Mouse (Mus musculus): ENCODE results near the gene Gadd45gip1.

The Gadd45gip1 gene

DNA sequence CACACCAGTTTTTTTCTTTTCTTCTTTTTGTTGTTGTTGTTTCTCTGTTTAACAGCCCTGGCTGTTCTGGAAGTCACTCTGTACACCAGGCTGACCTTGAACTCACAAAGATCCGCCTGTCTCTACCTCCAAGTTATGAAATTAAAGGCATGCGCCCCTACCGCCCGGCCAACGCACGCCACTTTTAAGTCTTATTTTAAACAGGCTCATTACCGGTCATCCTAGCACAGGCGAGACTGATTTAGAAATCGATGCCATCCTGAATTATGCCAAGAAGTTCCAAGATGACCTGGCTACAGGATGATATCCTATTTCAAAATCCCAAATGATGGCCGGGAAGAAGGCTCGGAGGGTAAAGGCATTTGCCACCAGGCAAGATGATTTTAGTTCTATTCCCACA, at the start of gene Gadd45gip1:
TSS of gene Gadd45gip1 (plus strand) at position 33 of the 400 bp plus-strand sequence.
- DNase-seq (ENCODE audit: low spot score in 2 of 2): peak; percentile 49 to 58

DNA sequence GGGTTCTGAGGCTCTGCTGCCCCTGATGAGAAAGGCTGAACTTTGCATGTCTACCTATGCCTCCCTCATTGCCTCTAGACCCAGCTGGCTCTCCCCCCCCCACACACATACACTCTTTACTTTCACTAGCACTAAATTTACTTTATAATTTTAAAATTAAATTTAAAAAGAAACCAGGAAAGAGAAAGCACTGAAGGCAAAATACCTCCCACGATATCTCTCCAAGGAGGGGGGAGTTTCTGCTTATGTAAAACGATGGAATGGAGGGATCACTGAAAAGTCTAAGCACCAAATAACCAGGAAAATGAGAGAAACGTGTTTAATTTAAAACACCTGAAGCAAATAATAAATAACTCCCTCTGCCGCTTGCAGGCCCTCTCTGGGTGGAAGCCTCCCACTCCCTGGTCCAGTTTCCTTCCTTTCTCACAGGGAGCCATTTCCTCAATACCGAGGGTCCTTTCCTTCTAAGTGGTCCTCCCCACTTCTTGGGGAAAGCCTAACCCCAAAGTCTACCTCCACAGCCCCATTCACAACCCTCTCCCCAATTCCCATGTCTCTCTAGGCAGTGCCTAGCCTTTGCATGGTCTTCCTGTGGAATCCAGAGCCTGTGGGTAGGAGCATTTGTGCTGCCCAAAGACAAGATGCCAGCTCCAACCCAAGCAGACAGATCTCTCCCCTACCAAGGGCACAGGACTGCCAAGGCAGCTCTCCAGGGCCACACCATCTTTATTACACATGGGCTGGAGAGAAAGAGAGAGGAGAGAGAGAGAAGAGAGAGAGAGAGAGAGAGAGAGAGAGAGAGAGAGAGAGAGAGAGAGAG, 49.4 kb upstream of the Gadd45gip1 start:
- DNase-seq (ENCODE audit: low spot score in 2 of 2): no peak

DNA sequence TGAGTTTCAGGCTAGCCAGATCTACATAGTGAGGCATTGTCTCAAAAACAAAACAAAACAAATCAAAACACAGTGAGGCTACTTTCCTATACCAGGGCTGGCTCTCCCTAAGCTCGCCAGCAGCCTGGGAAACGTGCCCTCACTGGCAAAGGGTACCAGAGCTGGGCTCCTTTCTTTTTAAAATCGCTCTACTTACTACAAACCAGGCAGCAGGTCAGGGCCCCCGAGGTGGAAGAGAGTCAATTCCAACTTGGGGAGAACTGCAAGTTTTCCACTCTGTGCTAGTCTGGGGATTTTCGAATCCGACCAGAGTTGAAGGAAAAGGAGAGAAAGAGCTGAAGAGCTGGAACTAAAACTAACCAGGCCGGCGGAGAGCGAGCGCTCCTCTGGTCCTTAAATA, 48.6 kb upstream of the Gadd45gip1 start:
- no peak for DNase-seq (ENCODE audit: low spot score in 2 of 2)

DNA sequence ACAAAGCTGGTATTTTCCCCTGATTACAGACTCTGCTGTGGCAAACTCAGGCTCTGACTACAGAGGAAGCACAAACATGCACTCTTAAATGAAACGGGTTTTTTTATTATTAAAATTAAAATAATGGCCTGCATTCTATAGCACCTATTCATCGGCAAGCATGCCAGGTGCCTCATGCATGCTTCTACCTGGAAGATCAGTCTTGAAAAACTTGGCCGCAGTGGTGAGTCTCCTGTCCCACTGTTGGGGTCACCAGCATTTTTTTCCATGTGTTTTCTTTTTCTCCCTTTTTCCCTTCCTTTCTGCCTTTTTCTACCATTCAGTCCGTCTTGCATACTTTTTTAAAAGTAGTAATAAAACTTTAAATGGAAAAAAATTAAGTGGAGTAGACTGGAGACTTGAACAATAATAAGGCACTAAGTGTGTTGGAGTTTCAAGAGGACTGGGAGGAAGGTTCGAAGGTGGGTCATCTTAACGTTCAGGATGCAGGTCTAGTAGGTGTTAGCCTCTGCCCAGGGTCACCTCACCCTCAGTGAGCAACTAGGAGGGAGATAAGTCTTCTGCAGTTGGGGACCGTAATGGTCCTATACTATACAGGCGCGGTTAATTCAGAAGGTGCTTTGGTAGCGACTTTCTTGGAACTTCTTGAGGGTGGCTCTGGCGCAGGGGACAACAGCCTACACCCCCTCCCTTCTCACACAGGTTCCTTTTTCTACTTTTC, 48.0 kb upstream of the Gadd45gip1 start:
- DNase-seq (ENCODE audit: low spot score in 2 of 2): no peak

DNA sequence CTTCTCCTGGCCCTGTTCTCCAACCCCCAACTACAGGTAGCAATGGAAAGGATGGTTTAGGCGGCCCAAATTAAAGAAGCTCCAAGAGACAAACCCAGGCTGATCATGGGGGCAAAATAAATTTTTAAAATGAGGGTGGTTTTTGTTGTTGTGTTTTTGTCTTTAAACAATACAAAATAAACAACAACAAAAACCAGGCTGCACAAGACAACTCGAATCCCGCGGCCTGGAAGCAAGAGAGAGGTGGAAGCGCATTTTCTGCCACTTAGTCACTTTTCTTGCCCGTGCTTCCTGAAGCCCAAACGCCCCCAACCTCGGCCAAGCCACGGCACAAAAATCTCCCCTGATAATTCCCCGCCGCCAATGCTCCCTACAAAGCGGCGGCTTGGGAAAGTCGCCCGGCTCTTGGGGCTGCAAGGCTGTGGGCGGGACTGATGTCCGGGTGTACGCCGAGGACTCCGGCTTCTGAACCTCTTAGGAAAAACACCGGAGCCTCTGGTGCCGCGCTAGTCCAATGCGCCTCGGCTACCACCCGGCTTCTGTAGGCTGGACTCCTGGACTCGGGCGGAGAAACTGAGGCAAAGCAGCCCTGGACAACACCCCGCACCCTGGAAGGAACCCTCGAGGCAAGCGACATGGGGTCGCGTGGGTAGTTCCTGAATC, 47.3 kb upstream of the Gadd45gip1 start:
- peak in 1 of 2 experiments; percentile 66 for DNase-seq (ENCODE audit: low spot score in 2 of 2)

DNA sequence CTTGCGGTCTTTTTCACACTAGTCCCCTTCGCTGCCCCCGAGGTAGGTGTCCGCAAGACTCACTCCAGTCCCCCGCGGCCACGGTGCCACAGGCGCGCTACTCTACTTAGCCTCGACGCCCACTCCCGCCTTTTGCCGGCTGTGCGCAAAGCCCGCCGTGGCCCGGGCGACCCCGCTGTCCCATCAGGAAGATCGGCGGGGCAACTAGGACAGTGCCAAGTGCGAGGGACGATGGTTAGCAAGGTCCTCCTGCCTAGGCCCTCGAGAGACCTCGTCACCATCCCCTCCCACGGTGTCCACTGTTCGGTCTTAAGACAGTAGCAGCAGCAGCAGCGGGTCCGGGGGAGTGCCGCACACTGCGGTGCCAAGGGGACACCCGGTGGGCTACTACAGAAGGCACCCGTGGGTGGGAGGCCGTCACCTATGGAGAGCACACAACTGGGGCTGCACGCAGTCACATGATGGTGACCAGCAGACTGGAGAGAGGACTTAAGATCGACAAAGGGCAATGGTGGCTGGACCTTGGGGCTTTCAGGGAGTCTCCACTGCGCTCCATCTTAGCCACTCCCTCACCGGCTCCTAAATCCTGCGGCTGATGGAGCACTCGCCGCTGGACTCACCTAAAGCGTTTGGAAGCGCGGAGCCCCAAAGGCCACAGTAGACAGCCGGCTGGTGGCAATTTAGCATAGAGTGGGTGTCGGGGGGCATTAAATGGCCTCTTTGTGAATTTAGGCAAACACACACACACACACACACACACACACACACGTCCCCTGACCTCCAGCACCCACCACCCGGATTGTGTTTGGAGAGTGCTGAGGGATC, 46.4 kb upstream of the Gadd45gip1 start:
- no peak for DNase-seq (ENCODE audit: low spot score in 2 of 2)

DNA sequence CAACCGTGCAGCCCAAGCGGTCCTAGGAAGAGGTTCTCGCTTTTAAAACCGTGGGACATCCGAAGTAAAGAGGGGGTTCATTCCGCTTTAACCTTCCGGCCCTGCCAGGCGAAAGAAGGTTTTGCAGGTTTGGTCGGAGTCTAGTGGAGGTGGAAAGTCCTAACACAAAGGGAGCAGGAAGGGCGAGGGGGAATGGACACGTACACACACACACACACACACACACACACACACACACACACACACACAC, 45.9 kb upstream of the Gadd45gip1 start:
- no peak for DNase-seq (ENCODE audit: low spot score in 2 of 2)

DNA sequence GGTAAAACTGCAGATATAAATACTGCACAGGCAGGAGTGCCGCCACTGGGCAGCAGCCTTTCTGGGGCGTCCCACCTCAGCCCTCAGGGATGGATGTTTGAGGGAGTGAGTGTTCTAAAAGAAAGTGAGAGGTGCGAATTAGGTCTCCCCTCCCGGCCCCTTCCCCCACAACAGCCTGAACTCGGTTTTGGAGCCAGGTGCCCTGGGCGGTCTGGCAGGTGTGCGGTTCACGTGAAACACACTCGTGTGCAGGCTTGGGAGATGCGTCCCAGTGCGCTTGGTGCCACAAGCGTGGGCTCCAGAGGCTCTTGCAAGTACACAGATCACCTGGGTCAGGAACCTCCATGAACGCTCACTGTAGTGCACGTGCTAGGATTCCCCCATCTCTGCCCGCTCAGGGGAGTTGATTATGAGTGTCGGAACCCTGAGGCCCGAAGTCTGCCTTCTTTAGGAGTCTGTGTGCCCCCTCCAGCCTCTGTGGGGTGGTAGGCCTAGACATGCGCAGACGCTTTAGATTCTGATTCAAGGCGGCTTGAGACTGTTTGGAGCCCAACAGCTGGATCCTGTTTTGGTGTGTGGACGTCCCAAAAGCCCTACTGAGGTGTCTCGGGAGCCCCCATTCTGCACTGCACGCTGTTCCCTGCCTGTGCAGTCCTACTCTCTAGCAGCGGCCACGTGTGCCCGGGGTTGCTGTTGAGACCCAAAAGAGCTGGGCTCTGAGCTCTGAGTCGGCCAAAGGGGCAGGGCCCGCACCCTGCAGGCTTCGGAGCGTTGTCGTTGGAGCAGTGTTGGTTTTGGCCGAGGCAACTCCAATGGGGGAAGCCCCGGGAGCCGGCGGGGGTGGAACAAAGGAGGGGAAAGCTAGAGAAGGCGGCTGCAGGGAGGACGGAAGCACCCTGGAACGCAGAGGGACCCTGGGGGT, 45.3 kb upstream of the Gadd45gip1 start:
- peak; percentile 83 to 85 for DNase-seq (ENCODE audit: low spot score in 2 of 2)

DNA sequence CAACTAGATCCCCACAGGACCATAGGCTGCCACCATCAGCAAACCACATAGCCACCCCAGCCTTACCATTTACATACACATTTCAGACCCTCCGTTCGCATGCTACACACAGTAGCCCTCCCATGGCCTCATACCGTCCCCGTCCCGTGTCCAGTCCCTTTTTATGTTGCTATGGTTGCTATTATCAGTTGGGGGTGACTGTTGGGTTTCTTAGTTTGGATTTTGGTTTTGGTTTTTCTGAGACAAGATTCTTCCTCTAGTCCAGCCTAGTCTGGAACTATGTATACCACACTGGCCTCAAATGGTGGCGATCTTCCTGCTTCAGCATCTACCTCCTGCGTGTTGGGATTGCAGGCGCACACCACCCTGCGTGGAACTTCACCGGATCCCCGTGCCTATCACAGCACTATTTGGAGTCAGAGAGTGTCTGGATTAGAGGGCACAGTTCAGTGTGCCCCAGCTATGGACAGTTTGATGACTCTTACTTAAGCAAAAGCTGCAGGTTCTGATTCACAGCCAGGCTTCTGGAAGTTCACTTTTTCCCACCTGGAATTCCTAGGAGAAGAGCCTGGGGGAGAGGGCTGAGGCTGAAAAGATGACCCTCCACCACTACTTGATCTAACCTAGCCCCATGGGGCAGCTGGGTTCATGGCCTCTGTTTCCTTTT, 44.4 kb upstream of the Gadd45gip1 start:
- DNase-seq (ENCODE audit: low spot score in 2 of 2): no peak

DNA sequence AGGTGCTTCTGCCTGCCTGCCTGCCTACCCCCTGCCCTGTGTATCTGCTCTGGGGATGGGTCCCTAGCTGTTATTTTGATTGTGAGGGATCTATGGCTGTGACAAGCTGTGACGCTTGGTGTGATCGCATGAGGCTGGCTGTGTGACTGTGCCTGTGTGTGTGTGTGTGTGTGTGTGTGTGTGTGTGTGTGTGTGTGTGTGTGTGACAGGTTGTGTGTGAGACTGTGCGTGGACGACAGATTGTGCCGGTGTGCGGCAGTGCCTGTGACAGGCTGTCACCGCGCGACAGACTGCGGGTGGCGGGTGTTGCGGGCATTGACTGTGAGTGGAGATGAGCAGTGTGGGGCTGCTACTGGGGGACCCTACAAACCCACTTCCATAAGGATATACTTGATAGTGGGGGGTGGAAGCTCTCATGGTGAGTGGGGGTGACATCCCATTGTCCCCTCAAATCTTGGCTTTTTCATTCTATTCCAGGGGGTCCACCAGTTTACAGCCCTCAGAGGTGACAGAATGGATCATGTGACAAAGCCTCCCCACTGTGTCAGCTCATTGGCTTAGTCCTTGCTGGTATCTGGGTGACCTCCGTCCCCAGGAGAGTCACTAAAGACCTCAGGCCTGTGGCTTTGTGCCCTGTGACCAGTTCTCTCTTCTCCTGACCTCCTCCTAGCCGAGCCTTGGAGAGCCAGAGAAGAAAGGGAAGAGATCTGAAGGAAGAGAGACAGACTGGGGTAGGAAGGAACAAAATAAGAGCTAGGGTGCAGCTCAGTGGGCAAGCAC, 43.6 kb upstream of the Gadd45gip1 start:
- DNase-seq (ENCODE audit: low spot score in 2 of 2): no peak

DNA sequence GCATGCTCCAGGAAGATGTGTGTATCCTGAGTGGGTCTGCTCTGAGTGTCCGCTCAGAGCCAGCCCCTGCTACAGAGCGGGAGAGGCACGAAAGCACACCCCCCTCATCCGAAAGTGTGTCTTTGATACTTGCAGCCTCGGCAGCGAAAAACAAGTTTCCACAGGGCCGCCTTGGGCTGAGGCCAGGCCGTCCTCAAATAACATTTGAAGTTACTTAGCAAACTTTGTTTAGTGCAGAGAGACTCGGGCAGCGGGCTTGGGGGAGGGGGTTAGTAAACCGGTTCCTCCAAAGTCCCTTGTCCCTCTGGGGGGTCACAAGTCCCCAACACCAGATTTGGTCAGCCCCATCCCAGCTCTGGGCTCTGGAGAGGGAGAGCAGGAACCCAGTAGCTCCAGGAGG, 42.4 kb upstream of the Gadd45gip1 start:
- peak; percentile 74 to 85 for DNase-seq (ENCODE audit: low spot score in 2 of 2)

DNA sequence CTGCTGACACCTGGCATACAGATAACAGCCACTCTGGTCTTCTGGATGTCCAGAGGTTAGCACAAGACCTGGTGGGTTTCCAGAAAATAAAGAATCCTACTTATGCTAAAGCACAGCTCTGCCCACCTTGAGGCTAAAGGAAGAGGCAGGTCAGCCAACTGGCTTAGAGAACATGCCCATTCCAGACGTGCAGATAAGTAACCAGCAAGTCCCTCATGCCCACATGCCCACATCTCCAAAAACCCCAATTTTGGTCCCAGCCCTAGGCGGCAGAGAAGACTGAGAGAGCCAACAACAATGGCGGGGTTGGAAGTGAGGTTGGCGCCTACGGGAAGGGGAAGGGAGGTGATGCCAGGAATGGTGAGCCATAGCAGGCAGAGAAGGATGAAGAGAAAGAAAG, 42.0 kb upstream of the Gadd45gip1 start:
- DNase-seq (ENCODE audit: low spot score in 2 of 2): no peak

DNA sequence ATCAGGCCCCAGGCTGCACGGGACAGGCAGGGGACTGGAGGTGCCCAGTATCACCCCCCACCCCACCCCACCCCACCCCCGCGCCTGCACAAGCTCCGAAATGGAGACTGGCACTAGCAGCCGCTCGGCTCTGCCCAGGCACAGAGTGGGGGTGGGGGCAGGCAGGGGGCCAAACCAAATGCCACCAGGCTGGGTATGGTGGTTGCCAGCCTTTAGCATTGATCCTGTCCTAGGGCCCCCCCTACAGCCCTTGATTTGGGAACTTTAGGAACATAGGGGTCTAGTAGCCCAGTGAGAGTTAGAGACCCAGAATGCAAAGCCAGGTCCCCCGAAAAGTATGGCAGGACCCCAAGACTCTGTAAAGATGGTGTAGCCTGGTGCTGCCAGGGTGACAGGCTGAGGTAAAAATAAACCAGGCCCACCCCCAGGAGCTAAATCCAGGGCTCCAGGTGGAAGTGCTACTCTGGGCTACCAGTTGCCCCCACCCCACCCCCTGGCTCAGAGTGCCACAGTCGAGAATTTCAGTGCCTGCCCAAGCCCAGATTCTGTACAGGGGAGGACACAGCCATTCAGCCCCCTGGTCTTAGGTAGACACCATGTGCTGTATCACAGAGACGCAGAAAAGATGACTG, 41.4 kb upstream of the Gadd45gip1 start:
- peak in 1 of 2 experiments; percentile 67 for DNase-seq (ENCODE audit: low spot score in 2 of 2)

DNA sequence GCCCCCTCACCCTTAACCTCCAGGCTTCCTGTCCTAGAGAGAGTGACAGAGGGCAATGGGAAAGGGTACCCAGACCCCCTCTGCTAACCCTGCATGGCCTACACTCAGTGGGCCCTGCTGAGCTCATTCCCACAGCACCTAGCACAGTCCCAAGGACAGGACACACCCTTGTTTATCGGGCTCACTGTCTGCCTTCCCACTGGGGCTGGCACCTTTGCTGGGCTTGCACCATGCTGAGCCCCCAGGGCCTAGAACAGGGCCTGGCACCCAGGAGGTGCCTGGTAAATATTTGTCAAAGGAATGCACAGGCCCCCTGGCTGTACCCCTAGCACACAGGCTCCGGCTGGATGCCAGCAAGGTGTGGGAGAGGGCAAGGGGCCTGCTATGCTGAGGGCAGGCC, 40.8 kb upstream of the Gadd45gip1 start:
- no peak for DNase-seq (ENCODE audit: low spot score in 2 of 2)

DNA sequence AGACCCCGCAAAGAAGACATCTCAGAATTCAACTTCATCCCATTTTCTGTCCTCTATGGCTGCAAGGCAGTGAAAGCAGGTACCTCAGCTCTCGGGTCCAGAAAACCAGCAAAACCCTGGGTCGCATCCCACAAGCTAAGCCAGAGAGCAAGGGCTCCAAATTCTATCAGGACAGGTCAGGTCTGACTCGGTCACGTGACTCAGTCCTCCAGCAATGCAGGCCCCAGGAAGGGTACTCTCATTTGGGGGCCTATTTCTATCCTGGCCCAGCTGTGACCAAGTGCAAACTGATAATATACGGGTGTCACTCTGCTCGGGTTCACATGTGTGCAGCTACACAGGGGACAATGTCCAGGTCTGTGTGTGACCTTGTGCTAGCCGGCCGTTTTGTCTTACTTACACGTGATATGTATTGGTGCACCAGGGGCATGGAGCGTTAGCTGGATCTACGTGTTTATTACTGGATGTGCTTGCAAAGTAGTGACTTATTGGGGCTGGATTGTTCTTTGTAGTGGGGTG, 38.8 kb upstream of the Gadd45gip1 start:
- no peak for DNase-seq (ENCODE audit: low spot score in 2 of 2)

DNA sequence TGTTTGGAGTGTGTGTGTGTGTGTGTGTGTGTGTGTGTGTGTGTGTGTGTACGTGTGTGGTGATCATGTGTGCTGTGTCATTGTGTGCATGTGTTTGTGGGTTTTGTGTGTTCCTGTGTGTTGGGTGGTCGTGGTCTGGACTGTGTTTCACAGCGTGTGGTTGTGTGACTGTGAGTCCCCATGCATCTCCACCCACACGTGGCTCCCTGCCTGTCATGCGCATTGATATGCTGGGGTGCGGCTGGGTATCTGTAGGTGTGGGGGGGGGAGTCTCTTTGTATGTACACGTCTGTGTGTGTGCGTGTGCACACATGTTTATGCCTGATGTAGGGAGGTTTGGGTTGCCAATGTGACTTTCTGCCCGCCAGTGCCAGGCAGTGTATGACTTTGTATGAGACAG, 38.2 kb upstream of the Gadd45gip1 start:
- no peak for DNase-seq (ENCODE audit: low spot score in 2 of 2)

DNA sequence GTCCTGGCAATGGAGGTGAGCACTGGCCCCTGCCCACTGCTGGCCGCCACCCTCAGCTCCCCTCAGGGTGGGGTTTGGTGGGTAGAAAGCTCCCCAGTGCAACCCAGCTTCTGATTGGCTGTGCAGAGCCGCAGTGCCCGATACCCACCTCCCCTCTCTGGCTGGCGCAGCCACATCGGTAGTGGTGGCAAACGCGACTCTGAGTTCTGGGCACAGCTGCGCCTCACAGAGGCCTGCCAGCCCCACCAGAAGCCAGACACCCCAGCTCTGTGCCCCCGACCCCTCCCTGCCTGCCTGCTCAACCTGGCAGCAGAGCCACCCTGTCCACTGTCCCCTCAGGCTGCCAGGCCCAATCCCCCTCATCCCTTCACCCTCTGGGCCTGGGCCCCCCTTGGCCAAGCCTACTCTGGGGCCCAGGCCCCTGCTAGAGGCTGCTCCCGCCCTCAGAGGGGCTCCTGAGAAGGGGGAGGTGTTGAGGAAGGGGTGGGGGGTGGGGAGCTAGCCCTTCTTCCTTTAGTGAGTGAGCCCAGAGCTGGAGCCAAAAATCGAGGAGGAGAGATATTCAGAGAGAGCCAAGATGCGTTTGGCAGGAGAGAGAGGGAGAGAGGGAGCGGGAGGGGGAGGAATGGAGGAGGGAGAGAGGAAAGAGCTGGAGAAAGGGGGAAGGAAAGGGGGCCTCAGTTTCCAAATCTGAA, 37.4 kb upstream of the Gadd45gip1 start:
- DNase-seq (ENCODE audit: low spot score in 2 of 2): peak in 1 of 2 experiments; percentile 77

DNA sequence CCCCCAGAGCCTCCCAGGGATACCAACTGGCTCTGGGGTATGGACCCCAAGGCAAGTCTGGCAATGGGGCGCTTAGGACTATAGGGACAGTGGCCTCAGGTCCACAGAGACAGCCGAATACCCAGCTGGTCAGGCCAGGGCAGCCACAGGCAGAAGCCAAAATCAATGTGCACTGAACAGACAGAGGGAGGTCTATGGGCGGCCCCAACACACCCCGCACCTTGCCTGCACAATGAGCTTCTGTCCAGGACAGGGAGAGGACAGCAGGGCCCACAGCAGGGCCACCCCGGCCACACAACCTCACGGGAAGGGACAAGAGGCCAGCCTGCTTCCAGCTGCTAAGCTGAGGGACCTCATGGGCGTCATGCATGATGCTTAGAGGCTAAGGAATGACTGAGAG, 36.8 kb upstream of the Gadd45gip1 start:
- no peak for DNase-seq (ENCODE audit: low spot score in 2 of 2)
